Mouse (Mus musculus): ENCODE data around the gene Nbea.
A peak's percentile ranks its signal among the peaks of the same experiment; 100 is the strongest.
"Not testable (repeated sequence)": the region's sequence is repeated elsewhere in the genome, so short reads cannot be mapped to it uniquely, and the experiment has no call there.

The Nbea gene

DNA sequence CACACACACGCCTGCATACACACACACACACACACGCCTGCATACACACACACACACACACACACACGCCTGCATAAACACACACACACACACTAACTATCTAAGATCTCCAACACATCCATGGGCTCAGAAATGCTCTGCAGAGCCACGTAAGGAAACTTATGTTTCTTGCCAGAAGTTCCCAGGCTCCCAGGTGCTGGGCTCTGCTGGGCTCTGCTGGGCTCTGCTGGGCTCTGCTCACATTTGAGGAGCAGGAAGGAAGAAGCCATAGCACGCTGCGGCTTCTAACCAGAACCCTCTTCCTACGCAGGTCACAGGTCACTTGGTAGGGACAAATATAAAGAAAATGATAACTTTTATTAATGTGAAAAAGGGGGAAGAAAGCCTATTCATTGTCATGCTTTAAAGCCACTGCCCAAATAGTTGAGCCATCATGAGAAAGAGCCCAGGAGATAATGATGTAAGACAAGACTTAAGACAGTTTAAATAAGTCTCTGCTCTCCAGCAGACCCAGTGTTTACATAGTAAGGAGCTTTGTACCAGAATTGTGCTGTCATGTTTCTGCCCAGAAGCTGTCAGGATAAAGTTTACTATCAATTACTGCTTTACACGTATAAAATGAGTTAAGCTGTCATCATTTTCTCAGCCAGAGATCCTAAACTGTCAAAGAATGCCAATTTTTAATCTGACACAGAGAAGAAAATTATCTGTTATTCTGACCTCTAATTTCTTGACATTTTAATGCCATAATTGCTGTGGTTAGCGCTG lies 521.6 kb downstream of the Nbea start:
- no peak for DNase-seq (ENCODE audit: low read depth, low spot score)

DNA sequence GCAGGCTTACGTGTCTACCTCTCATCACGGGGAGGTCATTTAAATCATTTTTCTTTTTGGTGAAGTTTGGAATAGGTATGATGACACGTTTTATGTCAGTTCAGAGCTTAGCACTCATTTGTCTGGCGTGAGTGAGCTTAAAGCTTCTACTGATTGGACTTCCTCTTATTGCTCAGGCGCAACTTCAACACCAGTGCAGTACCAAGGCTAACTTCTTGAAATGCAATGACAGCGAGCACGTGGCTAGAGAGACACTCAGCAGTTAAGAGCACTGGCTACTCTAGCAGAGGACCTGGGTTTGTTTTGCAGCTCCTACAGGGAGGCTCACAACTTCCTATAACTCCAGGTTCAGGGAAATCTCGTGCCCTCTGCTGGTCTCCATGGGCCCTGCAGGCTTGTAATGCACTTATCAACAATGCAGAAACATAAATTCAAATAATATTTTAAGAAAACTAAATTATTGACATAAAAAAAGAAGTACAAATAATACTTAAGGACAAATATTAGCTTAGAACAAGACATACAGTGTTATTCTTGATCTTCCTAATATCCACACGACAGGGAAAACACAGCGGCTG lies 523.2 kb downstream of the Nbea start:
- DNase-seq (ENCODE audit: low read depth, low spot score) = no peak

DNA sequence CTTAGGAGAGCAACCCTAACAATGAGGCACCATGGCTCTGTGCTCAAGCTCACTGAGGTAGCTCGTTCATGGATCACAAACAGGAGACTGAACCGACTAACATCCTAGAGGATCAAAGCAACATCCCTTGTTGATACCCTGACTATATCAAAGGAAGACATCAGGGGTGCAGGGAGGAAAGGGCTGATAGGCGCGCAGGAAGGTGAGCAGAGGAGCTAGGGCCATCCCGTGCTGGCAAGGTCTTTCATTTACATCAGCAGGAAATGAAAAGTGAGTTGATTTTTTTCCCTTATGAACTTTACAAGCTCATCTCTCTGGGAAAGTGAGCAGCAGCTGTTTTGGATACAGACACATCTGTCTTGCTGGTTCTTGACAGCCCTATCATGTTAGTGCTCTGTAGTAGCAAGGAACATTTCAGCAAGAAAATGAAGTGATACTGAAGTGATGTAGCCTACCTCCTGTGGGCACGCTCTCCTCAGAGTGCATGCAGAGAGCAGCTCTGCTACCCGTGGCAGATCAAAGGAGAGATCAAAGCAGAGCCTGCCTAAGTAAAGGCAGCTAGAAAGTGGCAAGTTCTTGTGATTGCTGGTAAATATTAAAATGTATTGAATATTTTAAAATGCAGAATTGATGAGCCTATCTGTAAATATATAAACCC lies 523.8 kb downstream of the Nbea start:
- no peak for DNase-seq (ENCODE audit: low read depth, low spot score)

DNA sequence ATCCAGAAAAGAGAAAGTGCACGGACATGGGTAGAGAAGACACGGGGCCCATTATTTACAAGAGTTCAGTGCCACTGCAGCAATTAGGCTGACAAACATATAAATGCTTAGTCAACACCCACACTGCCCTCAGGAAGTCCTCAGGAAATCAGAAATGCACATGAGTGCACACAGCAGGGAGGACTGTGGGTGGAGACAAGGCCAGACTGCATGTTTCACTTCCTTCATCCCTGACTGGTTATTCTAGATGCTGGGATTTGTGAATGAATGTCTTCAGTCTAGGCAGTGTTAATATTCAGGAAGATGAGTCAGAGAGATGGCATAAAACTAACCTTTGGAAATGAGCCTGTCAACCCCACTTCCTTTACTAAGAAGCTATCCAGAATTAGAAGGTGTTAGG lies 531.2 kb downstream of the Nbea start:
- DNase-seq (ENCODE audit: low read depth, low spot score) = no peak

DNA sequence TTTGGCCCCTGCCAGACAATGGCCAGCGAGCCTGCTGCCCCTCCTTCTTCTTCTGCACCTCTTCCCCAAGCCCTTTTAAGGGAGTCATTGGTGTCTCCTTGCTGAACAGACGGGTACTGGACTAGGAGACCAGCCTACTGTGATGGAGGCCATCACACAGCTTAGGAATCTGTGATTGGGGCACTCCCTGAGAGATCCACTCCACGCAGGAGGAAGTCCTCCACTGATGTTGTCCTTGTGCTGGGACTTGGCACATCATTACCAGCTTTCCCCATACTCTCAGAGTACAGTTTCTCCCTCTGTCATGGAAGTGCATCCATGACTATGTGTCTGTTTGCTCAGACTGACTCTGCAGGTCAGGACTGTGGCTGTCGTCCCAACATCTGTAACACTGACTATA lies 531.6 kb downstream of the Nbea start:
- DNase-seq (ENCODE audit: low read depth, low spot score) = no peak

DNA sequence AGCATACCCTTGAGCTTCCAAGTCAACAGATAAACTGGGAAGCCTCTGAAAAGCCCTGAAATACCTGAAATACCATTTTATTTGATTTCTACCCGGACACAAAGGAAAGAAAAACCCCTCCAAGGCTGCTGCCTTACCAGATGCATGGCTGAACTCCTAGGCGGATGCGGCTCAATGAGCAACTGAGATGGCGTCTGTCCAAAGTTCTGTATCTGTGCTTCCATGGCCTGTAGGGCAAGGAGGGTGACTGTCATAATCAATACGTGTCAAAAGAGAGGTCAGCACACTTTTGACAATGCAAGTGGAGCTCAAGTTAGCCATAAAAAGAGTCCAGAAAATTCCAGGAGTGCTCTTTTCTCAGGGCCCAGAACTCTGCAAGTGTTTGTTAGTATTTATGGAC lies 534.0 kb downstream of the Nbea start:
- DNase-seq (ENCODE audit: low read depth, low spot score) = no peak

DNA sequence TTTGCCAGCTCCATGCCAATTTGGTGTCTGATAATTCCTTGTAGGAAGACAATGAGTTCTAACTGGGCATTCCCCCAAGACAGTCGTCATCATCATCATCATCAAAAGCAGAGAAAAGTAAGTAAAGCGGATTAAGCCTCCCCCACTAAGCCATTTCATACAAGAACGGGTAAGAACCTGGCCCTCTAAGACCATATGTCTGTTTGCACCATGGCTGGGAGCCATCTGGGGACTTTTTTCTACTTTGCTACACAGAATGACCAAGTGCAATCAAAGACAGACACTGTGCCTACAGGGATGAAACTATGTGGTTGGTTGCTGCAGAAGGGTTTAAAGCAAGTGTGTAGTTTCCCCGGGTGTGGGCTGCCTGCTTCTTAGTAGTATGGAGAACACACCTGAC lies 535.2 kb downstream of the Nbea start:
- DNase-seq (ENCODE audit: low read depth, low spot score) = no peak

DNA sequence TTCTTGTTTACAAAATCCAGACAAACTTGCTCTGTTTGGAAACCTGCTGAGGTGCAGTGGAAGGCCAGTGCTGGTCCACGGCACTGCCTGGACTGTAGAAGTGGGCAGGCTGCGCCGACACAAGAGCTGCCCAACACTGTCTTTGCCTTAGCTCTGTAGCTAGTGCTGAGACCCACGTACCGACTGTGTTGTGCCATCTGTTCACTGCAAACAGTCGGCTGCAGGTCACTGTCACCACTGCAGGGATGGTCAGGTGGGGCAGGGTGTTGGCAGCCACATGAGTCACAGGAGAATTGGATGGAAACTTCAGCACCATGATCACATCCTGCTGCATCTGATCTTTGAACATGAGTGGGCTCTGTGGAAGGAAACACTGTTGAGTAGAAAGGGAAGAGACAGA lies 536.3 kb downstream of the Nbea start:
- no peak for DNase-seq (ENCODE audit: low read depth, low spot score)

DNA sequence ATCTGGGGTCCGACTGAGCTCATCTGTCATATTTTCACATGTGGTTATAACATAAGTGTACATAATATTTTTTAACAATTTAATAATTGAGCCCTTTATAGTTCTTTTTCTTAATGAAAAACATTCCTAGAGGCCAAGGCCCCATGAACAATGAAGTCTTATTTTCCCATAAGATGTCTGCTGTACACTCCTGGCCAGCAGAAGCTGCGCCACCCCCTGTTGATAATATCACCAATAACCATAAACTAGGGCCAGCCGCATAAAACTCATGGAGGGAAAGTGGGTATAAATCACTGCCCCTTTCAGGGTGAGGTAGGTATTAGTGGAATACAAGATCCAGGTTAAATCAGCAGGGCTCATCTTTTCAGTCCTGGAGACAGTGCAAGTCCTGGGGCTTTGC lies 537.1 kb downstream of the Nbea start:
- peak; percentile 36 for DNase-seq (ENCODE audit: low read depth, low spot score)

DNA sequence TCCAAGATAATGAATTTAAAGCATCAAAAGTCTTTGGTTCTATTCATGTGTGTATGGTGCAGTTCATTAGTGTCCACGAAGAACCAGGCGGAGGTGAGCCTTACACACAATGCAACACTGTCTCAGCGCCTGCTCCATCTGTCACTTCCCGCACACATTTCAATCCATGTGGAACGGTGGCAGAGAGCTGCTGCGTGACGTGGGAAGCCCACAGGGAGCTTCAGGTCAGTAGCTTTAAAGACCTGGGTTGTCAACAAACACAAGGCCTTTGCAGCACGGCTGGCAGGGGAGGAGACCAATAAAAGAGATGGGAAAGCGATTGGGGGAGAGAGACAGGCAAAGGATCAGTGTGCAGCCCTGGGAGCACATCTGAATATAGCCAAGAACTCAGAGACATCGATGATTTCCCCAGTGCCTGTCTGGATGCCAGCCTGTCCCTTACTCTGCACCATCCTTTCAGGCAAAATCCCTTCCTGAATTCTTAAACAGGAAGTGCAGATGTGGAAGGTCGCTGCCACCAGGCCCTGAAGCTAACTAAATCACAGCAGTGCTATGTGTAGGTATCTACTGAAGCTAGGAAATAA lies 539.4 kb downstream of the Nbea start:
- no peak for DNase-seq (ENCODE audit: low read depth, low spot score)

DNA sequence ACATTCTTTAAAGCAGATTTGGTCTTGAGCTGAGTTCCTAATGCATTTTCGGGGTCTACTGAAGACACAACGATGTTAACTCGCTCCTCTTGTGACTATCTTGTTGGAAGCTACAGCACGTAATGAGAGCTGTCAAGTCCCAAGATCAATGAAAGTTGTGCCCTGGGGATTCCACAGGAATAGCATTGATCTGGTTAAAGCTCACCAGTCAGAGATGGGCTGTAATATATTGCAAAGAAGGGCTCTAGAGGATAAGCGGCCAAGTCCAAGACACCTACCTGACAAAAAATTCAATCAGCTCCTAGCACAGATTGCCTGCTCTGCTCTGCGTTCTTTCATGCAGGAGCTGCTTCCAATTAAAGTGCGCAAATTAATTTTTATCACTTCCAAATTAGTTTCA lies 545.8 kb downstream of the Nbea start:
- no peak for DNase-seq (ENCODE audit: low read depth, low spot score)

DNA sequence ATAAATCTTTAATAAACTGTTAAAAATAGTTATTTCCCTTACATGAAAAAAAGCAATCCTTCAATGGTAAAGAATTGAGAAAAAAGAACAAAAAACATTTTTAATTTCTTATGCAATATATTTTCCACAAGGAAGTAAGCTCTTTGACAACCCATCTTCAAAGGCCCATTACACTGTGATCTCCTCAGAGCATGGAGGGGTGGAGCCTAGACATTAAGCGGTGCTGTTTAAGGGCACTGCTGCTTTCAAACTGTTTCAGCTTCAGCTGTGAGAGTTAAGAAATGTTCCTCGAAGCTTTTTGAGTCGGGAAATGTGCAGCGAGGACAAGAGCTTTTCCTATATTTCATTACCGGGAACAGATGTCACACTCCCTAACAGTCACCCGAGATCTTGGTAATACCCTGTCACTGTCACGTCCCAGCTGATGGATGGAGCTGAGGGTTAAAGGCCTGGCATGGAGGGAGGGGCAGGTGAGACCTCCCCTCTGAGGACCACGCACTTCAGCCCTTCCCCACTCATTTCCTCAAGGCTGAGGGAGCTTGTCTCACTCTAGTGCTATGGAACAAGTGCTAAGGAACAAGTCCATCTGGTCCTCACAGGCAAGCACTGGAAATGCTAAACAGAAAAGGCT lies 547.8 kb downstream of the Nbea start:
- DNase-seq (ENCODE audit: low read depth, low spot score) = no peak

DNA sequence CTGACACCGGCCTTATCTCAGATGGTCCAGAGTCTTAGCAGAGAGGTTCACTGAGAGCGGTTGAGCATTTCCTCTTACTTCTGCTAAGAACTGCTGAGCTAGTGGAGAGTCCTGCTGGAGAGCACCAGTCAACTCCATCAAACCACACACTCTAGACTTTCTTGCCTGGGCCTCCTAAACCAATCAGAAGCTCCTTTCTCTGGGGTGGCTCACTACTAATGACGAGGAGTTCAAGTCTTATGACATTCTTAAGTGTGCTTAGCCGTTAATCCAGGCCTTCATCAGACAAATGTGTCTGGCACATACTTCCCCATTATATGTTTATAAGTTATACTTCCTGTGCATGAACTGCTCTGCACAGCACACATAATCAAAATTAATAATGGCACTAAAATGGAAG lies 556.4 kb downstream of the Nbea start:
- no peak for DNase-seq (ENCODE audit: low read depth, low spot score)

DNA sequence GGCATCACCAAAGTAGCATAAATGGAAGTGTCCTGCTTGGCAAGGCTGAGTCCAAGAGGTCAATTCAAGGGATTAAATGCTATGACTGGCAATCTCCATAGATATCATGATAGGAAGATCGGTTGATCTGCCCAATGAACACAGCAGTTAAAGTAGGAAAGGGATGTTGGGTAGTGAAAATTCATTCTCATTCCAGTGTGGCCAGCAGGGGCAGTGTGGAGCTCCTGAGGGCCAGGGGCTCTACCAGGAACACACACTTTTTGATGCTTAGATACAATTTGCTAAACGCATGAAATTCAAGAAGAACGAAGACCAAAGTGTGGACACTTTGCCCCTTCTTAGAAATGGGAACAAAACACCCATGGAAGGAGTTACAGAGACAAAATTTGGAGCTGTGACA lies 561.5 kb downstream of the Nbea start:
- not testable (repeated sequence) for DNase-seq (ENCODE audit: low read depth, low spot score)

DNA sequence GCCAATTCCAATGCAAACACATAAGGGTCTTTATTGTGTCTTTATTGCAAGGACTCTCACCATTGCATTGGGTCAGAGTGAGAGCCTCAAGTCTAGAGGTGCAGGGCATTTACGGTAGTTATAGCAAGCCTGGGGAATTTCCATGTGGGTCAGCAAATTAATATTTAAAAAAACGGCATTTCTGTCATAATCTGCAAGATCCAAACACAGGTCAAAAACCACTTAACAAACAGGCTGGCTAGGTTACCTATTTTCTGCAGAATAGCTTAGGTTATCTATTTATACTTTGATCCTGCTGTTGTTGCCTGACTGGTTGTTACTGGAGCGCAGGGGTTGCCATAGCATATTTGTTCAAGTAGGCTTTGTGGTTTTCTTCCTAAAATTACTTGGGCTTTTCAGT lies 565.1 kb downstream of the Nbea start:
- no peak for DNase-seq (ENCODE audit: low read depth, low spot score)

DNA sequence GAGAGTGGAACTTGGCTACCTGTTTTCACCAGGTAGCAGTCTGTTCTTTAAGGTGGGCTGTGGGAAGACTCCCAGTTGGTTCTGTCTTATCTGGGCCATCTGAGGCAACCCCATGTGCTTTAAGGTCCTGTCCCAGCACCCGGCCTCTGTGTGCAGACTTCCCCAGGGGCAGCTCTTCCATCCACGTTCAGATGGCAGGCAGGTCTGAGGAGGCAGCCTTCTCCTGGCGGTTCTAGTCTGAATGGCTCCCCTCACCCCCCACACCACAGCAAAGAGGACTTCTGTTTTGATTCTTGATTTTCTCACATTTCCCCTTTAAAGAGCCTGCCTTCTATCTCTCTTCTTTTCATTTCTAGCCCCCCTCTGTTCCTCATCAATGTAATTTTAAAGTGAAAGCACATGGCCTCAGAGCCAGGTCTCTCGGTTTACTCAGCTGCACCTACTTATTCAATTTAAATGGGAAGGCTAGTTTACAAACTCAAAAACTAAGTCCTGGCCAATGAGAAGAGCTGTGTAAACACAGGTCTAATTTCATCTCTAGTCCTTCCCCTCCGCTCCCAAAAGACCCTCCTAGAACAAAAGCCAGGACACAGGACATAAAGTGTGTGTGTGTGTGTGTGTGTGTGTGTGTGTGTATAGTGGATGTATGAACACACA lies 570.9 kb downstream of the Nbea start:
- DNase-seq (ENCODE audit: low read depth, low spot score) = peak; percentile 69

DNA sequence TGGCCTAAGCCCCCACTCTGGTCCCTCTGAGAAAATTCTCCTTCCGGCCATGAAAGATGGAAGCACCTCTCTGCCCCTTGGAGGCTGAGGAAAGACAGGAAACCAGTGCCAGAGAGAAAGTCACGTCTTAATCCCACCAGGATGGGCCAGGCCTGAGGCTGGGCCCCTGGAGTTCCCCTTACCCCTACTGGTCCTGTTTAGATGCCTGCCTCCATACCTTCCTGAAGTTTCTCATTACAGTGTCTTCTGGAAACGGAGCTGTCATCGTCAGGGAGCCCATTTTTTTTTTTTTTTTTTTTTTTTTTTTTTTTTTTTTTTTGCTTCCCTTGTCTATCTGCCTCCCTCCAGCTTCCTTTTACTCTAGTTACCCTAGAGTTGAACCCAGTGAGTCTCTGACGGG lies 571.5 kb downstream of the Nbea start:
- no peak for DNase-seq (ENCODE audit: low read depth, low spot score)

DNA sequence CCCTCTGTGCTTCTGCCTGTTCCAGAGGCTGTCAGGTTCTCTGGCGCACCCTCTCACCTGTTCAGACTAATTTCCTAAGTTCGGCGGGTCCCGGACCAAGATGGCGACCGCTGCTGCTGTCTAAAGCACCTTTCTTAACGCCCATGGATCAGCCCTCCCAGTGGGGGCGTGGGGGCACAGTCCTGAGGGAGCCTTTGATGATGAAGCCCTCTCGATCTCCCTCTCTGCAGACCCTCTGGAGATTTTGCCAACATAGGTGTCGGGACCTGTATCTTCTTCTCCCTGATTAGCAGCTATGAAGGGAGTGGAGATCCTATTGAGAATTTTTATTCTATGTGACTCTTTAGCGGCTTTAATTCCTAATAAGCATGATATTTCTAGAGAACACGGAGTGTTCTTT lies 573.3 kb downstream of the Nbea start:
- no peak for DNase-seq (ENCODE audit: low read depth, low spot score)

DNA sequence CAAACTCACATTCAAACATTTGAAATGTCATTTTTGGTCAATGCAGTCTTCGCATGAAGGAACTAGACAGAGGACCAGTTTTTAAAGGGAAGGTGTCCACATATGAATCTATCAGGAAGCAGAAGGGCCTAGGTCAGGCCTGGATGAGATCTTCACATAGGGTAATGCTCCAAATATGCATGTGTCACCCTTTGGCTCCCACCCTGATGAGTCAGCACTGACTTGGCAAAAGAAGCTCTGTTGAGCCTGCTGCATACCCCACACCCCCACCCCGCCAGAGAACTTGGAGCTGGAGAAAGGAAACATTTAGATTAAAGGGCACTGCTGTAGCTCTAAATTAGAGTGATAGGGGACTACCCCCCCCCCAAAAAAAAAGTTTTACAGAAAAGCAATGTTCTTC lies 583.2 kb downstream of the Nbea start:
- DNase-seq (ENCODE audit: low read depth, low spot score) = no peak

DNA sequence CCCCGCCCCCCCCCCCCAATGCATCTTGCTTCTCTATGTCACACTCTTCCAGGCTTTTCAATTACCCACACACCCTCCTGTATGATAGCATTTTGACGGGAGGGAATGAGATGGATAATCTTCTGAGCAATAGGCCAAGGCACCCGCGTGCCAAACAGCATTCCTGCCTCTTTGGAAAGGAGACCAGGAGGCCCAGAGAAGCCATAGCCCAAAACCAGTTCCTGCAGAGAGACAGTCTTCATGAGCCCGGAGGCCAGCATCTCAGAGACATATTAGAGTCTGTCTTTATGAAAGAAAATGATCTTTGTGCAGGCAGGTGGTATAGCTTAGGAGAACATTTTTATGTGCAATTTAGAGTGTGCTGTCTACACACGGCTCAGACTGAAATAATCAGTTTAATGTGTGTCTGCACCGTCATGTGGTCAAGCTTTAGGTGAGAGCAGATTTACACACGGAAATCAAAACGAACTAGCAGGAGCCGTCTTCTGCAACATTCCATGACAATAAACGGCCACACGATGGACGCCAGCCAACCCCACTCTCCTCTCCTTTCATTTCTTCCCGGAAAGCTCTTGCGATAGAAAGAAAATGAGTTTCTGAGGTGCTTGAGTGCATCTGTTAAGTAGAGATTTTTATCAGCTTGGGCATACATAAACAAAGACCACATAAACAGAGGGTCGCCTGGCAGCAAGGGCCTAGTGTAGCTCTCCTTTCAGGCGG lies 584.0 kb downstream of the Nbea start:
- peak; percentile 78 for DNase-seq (ENCODE audit: low read depth, low spot score)

DNA sequence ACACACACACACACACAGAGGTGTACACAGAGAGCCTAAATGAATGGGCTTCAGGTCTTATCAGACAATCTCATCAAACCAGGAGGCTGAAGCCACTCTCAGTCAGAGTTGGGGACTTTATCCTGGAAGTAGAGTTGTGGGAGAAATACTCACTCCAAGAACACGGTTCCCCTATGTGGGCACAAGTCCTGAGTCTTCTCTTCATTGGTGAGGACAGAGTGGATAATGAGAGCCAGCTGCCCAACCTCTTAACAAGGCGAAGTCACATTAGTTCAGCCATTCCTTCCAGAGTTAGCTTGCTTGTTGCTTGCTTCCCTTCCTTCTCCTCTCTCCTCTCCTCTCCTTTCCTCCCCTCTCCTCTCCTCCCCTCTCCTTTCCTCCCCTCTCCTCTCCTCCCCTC lies 584.8 kb downstream of the Nbea start:
- DNase-seq (ENCODE audit: low read depth, low spot score) = no peak

All from forelimb bud, embryonic 11.5 days (tissue).